Mouse (Mus musculus): Measurements from ENCODE around the gene Nadsyn1.

DNA sequence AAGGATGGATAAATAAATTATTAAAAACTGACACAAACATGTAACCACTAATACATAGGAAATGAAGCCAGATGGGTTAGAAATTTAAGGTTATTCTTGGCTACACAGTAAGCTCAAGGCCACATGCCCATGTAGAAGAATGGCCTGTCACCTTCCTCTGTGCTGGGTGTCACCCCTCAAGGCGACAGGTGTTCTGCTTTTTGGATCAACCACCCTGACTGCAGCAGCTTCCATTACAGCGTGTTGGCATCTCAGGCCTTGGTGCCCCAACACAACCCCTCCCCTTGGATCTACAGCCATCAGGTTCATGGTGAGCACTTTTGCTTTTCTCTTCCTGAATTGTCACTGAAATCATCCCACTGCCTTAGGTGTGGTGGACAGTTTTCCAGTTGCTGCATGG lies 10.0 kb upstream of the Nadsyn1 start:
- TF ChIP-seq CTCF (IDR thresholded peaks at IDR 0.05; ENCODE audit: low read depth, low read length) (no peak), TAL1 (conservative IDR thresholded peaks at IDR 0.05; ENCODE audit: low read depth, low read length) (no peak), GATA1 (IDR thresholded peaks at IDR 0.05; ENCODE audit: borderline replicate concordance, low read length) (no peak), POLR2AphosphoS5 (IDR thresholded peaks at IDR 0.05; ENCODE audit: insufficient replicate concordance, low read depth, low read length) (no peak), GATA2 (IDR thresholded peaks at IDR 0.05; ENCODE audit: borderline replicate concordance, low read depth, low read length) (no peak)

Measured in G1E (cell line).